Mouse (Mus musculus): ENCODE results near the gene Wee1. TPM values are rescaled to one million over a fixed set of nuclear protein-coding genes. Genes with fewer than 3 reads are reported as not detected.

Gene Wee1
- polyA plus RNA-seq (2015; fragmentation: Nextera tagmentation; extraction: Ambion mirVana): 20.8 and 20.9 TPM in 2 replicates

GRCm38 (mm10) chr7:110121516-110122288 lies at the start of gene Wee1:
Gene Wee1 (plus strand): TSS chr7:110122046.
- H3K27me3 ChIP-seq (ENCODE audit: control insufficient read depth, insufficient read depth, low read length): no peaks in the 10 kb centered on the region
- ATAC-seq (replicated peaks; ENCODE audit: extremely low read depth, insufficient read depth, low FRiP score): peak; percentile 94
- peak within 1 kb of the TSS; percentile 94 for H3K9ac ChIP-seq (ENCODE audit: low read length)
- H3K4me1 ChIP-seq (ENCODE audit: control insufficient read depth, insufficient read depth, low read length): peaks cover 25% of the 10 kb centered on the region
- H3K4me2 ChIP-seq (ENCODE audit: low read depth, low read length): peak within 1 kb of the TSS; percentile 74
- H3K36me3 ChIP-seq (ENCODE audit: control insufficient read depth, insufficient read depth): peaks cover 5% of the 10 kb centered on the region
- no peaks in the 10 kb centered on the region for H3K9me3 ChIP-seq (replicated peaks; ENCODE audit: control insufficient read depth, low read length)
- under 1% methylated on average over 81 of the region's 81 CpGs for WGBS
- peak within 1 kb of the TSS; percentile 76 for H3K4me3 ChIP-seq (ENCODE audit: low read length)
- H3K27ac ChIP-seq (ENCODE audit: low read length): peak within 1 kb of the TSS; percentile 95

DNA sequence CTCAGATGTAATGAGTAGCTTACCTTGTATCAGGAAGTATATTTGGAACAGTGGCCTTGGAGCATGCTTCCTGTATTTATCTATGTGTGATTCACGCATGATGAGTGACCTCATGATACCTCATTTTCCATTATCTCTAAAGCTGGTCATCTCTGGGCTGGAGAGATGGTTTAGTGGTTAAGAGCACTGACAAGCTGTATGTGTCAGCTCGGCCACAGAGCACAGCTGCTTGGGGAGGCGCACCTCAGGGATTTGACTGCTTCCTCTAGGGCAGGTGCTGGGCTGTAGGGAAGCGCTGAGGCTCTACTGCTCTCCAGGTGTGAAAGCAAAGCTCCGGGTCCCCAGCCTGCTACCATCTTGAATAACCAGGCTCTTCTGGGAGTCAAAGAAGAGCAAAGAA lies 43.7 kb upstream of the Wee1 start:
- Histone ChIP-seq H3K4me3 (ENCODE audit: low read length) (no peak overlapping the region), H3K27me3 (ENCODE audit: control insufficient read depth, insufficient read depth, low read length) (no peaks in the 10 kb centered on the region), H3K4me1 (ENCODE audit: control insufficient read depth, insufficient read depth, low read length) (no peaks in the 10 kb centered on the region), H3K9ac (ENCODE audit: low read length) (no peak overlapping the region), H3K4me2 (ENCODE audit: low read depth, low read length) (no peak overlapping the region), H3K9me3 (replicated peaks; ENCODE audit: control insufficient read depth, low read length) (no peaks in the 10 kb centered on the region; the same call in 1 of the 2 replicates), H3K36me3 (ENCODE audit: control insufficient read depth, insufficient read depth) (peaks cover 62% of the 10 kb centered on the region), H3K27ac (ENCODE audit: low read length) (no peak overlapping the region)
- ATAC-seq (replicated peaks; ENCODE audit: extremely low read depth, insufficient read depth, low FRiP score): no peak
- 92% methylated on average over 5 of the region's 5 CpGs for whole genome bisulfite sequencing

GRCm38 (mm10) chr7:110083386-110084165 lies 38.3 kb upstream of the Wee1 start:
- ATAC-seq (replicated peaks; ENCODE audit: extremely low read depth, insufficient read depth, low FRiP score): no peak
- Histone ChIP-seq H3K9ac (ENCODE audit: low read length) (no peak overlapping the region), H3K4me3 (ENCODE audit: low read length) (no peak overlapping the region), H3K4me2 (ENCODE audit: low read depth, low read length) (no peak overlapping the region), H3K4me1 (ENCODE audit: control insufficient read depth, insufficient read depth, low read length) (no peaks in the 10 kb centered on the region), H3K9me3 (replicated peaks; ENCODE audit: control insufficient read depth, low read length) (peaks cover 2% of the 10 kb centered on the region; the same call in 1 of the 2 replicates), H3K36me3 (ENCODE audit: control insufficient read depth, insufficient read depth) (peaks cover 74% of the 10 kb centered on the region), H3K27ac (ENCODE audit: low read length) (no peak overlapping the region), H3K27me3 (ENCODE audit: control insufficient read depth, insufficient read depth, low read length) (no peaks in the 10 kb centered on the region)
- 64% methylated on average over 13 of the region's 13 CpGs for WGBS

DNA sequence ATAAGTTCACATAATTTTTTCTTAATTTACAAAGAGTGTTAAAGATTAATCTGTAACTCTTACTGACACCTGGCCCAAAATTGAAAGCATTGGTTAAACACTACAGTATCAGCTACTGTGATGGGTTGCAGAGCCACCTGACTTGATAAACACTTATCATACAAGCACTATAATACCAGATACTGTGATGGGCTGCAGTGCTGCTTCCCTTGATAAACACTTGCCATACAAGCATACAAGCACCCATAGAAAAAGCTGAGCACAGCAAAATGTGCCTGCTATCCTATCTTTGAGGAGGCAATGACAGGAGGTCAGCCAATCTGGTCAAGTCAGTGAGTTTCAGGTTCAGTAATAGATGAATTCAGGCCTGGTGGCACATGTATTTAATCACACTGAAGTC lies 36.6 kb upstream of the Wee1 start:
- ATAC-seq (replicated peaks; ENCODE audit: extremely low read depth, insufficient read depth, low FRiP score): no peak
- Histone ChIP-seq H3K4me3 (ENCODE audit: low read length) (no peak overlapping the region), H3K9ac (ENCODE audit: low read length) (no peak overlapping the region), H3K36me3 (ENCODE audit: control insufficient read depth, insufficient read depth) (peaks cover 71% of the 10 kb centered on the region), H3K27me3 (ENCODE audit: control insufficient read depth, insufficient read depth, low read length) (no peaks in the 10 kb centered on the region), H3K4me2 (ENCODE audit: low read depth, low read length) (no peak overlapping the region), H3K9me3 (replicated peaks; ENCODE audit: control insufficient read depth, low read length) (peaks cover 2% of the 10 kb centered on the region; the same call in 1 of the 2 replicates), H3K27ac (ENCODE audit: low read length) (no peak overlapping the region), H3K4me1 (ENCODE audit: control insufficient read depth, insufficient read depth, low read length) (no peaks in the 10 kb centered on the region)

- 0 out of 2 replicates have a peak, but pooled peaks cover 2% of the 10 kb centered on the region for H3K9me3 ChIP-seq (replicated peaks; ENCODE audit: control insufficient read depth, low read length)
- H3K36me3 ChIP-seq (ENCODE audit: control insufficient read depth, insufficient read depth): peaks cover 72% of the 10 kb centered on the region
- H3K9ac ChIP-seq (ENCODE audit: low read length): no peak overlapping the region
- no peak overlapping the region for H3K27ac ChIP-seq (ENCODE audit: low read length)
- H3K4me1 ChIP-seq (ENCODE audit: control insufficient read depth, insufficient read depth, low read length): no peaks in the 10 kb centered on the region
- WGBS: 72% methylated on average over 4 of the region's 4 CpGs
- no peaks in the 10 kb centered on the region for H3K27me3 ChIP-seq (ENCODE audit: control insufficient read depth, insufficient read depth, low read length)
- ATAC-seq (replicated peaks; ENCODE audit: extremely low read depth, insufficient read depth, low FRiP score): no peak
- H3K4me3 ChIP-seq (ENCODE audit: low read length): no peak overlapping the region
- no peak overlapping the region for H3K4me2 ChIP-seq (ENCODE audit: low read depth, low read length)
Observed at GRCm38 (mm10) chr7:110087914-110088313, 33.9 kb upstream of the Wee1 start.

GRCm38 (mm10) chr7:110091670-110092069 lies 30.2 kb upstream of the Wee1 start:
- no peak for ATAC-seq (replicated peaks; ENCODE audit: extremely low read depth, insufficient read depth, low FRiP score)
- no peak overlapping the region for H3K27ac ChIP-seq (ENCODE audit: low read length)
- no peaks in the 10 kb centered on the region for H3K4me1 ChIP-seq (ENCODE audit: control insufficient read depth, insufficient read depth, low read length)
- whole genome bisulfite sequencing: 84% methylated on average over 7 of the region's 7 CpGs
- no peaks in the 10 kb centered on the region for H3K27me3 ChIP-seq (ENCODE audit: control insufficient read depth, insufficient read depth, low read length)
- H3K4me3 ChIP-seq (ENCODE audit: low read length): no peak overlapping the region
- H3K9ac ChIP-seq (ENCODE audit: low read length): no peak overlapping the region
- no peaks in the 10 kb centered on the region for H3K9me3 ChIP-seq (replicated peaks; ENCODE audit: control insufficient read depth, low read length)
- no peak overlapping the region for H3K4me2 ChIP-seq (ENCODE audit: low read depth, low read length)
- peaks cover 69% of the 10 kb centered on the region for H3K36me3 ChIP-seq (ENCODE audit: control insufficient read depth, insufficient read depth)

DNA sequence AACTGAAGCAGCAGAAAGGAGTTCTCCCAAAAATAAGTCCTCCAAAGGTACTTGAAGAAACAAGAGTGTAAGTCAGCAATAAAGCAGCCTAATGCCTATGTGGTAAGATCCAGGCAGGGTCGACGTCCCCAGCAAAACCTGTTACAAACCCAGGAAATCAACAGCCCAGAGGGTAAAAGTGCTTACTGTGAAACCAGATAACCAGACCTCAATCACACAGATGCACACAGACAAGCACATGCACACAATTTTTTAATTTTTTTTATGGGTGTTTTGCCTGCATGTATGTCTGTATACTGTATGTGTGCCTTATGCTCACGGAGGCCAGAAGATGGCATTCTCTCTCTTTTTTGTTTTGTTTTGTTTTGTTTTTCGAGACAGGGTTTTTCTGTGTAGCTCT lies 25.5 kb upstream of the Wee1 start:
- no peak overlapping the region for H3K27ac ChIP-seq (ENCODE audit: low read length)
- H3K36me3 ChIP-seq (ENCODE audit: control insufficient read depth, insufficient read depth): peaks cover 42% of the 10 kb centered on the region

DNA sequence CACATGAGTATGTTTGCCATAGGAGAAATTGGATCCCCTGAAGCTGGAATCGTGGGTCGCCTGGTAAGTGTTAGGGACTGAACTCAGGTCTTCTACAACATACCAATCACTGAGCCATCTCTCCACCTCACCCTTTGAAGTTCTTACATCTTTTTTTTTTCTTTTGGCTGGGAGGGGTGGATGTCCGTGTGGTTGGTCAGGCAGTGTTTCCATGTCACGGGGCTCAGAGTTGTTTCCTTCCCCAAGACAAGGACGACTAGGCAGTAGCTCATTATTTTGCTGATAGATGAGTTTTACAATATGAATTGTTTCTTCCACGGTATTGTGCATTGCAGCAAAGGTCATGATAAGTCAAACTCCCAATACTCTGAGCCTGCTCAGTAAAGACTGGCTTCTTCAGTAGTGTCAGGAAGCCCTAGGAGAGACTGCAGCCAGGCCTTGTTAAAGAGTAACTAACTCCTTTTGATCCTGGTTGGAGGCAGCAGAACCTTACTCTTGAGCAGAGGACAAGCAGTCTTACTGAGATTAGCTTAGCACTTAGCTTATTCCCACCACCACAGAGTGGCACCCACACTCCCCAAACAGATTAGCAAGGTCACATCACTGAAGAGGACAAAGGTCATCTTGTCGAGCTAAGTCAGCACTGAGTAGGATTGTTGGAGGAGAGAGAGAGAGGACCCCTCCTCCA lies 24.6 kb upstream of the Wee1 start:
- no peak for ATAC-seq (replicated peaks; ENCODE audit: extremely low read depth, insufficient read depth, low FRiP score)
- Histone ChIP-seq H3K27ac (ENCODE audit: low read length) (peak overlapping the region; percentile 4; the same call in 1 of the 2 replicates), H3K36me3 (ENCODE audit: control insufficient read depth, insufficient read depth) (peaks cover 34% of the 10 kb centered on the region), H3K4me3 (ENCODE audit: low read length) (no peak overlapping the region), H3K27me3 (ENCODE audit: control insufficient read depth, insufficient read depth, low read length) (no peaks in the 10 kb centered on the region), H3K4me2 (ENCODE audit: low read depth, low read length) (no peak overlapping the region), H3K4me1 (ENCODE audit: control insufficient read depth, insufficient read depth, low read length) (no peaks in the 10 kb centered on the region), H3K9ac (ENCODE audit: low read length) (no peak overlapping the region), H3K9me3 (replicated peaks; ENCODE audit: control insufficient read depth, low read length) (no peaks in the 10 kb centered on the region)
- WGBS: 50% methylated on average over 7 of the region's 7 CpGs

More for the DNA sequence above, 25.5 kb upstream of the Wee1 start:
- H3K4me3 ChIP-seq (ENCODE audit: low read length): no peak overlapping the region
- H3K4me1 ChIP-seq (ENCODE audit: control insufficient read depth, insufficient read depth, low read length): no peaks in the 10 kb centered on the region
- WGBS: 78% methylated on average over 4 of the region's 4 CpGs
- no peaks in the 10 kb centered on the region for H3K27me3 ChIP-seq (ENCODE audit: control insufficient read depth, insufficient read depth, low read length)
- no peak overlapping the region for H3K9ac ChIP-seq (ENCODE audit: low read length)
- no peaks in the 10 kb centered on the region for H3K9me3 ChIP-seq (replicated peaks; ENCODE audit: control insufficient read depth, low read length)
- no peak overlapping the region for H3K4me2 ChIP-seq (ENCODE audit: low read depth, low read length)
- ATAC-seq (replicated peaks; ENCODE audit: extremely low read depth, insufficient read depth, low FRiP score): no peak

All from heart, embryonic 16.5 days (tissue).